Mouse (Mus musculus): ENCODE measurements around the gene Smurf1. TPM values are rescaled to one million over a fixed set of nuclear protein-coding genes. Genes with fewer than 3 reads are reported as not detected.
A peak's percentile ranks its signal among the peaks of the same experiment; 100 is the strongest.

Gene Smurf1
- polyA plus RNA-seq, 1 experiment from 2014 or later: 2.1 TPM

- no peak overlapping the region for H3K27ac ChIP-seq
- no peaks in the 10 kb centered on the region for H3K9me3 ChIP-seq (replicated peaks)
- no peak overlapping the region for H3K4me2 ChIP-seq
- H3K4me3 ChIP-seq (replicated peaks): no peak overlapping the region
- no peaks in the 10 kb centered on the region for H3K4me1 ChIP-seq (replicated peaks)
- DNase-seq: no peak
- 67% methylated on average over 13 of the region's 13 CpGs for WGBS (ENCODE audit: insufficient replicate concordance)
- H3K27me3 ChIP-seq: no peaks in the 10 kb centered on the region
- peaks cover 32% of the 10 kb centered on the region for H3K36me3 ChIP-seq
- no peak for ATAC-seq (ENCODE audit: low read depth)
- no peak overlapping the region for H3K9ac ChIP-seq
Observed at GRCm38 (mm10) chr5:144884629-144885217, 80.9 kb downstream of the Smurf1 start.

- ATAC-seq (ENCODE audit: low read depth): no peak
- Histone ChIP-seq H3K9me3 (replicated peaks) (no peaks in the 10 kb centered on the region), H3K27me3 (no peaks in the 10 kb centered on the region), H3K4me1 (replicated peaks) (no peaks in the 10 kb centered on the region), H3K36me3 (peaks cover 13% of the 10 kb centered on the region), H3K4me3 (replicated peaks) (no peak overlapping the region), H3K4me2 (no peak overlapping the region), H3K9ac (no peak overlapping the region), H3K27ac (no peak overlapping the region)
- DNase-seq: no peak
- 60% methylated on average over 14 of the region's 14 CpGs for WGBS (ENCODE audit: insufficient replicate concordance)
Observed at GRCm38 (mm10) chr5:144881670-144882399, 83.8 kb downstream of the Smurf1 start.

- Histone ChIP-seq H3K9me3 (replicated peaks) (no peaks in the 10 kb centered on the region), H3K4me1 (replicated peaks) (peaks cover 10% of the 10 kb centered on the region), H3K27me3 (no peaks in the 10 kb centered on the region), H3K27ac (no peak overlapping the region), H3K9ac (no peak overlapping the region), H3K4me2 (no peak overlapping the region), H3K4me3 (replicated peaks) (no peak overlapping the region), H3K36me3 (0 out of 2 replicates have a peak, but pooled peaks cover 2% of the 10 kb centered on the region)
- DNase-seq (no peak), ATAC-seq (ENCODE audit: low read depth) (no peak)
- WGBS (ENCODE audit: insufficient replicate concordance): 88% methylated on average over 15 of the region's 15 CpGs
Observed at GRCm38 (mm10) chr5:144877021-144877420, 88.6 kb downstream of the Smurf1 start.

- ATAC-seq (ENCODE audit: low read depth) (peak; percentile 78), DNase-seq (peak; percentile 48)
Observed at GRCm38 (mm10) chr5:144875892-144876291, 89.8 kb downstream of the Smurf1 start.

GRCm38 (mm10) chr5:144875227-144875626 lies 90.4 kb downstream of the Smurf1 start:
- DNase-seq (no peak), ATAC-seq (ENCODE audit: low read depth) (no peak)
- no peaks in the 10 kb centered on the region for H3K27me3 ChIP-seq
- 0 out of 2 replicates have a peak, but pooled peaks cover 2% of the 10 kb centered on the region for H3K36me3 ChIP-seq
- no peak overlapping the region for H3K4me3 ChIP-seq (replicated peaks)
- H3K4me2 ChIP-seq: no peak overlapping the region
- WGBS (ENCODE audit: insufficient replicate concordance): 78% methylated on average over 6 of the region's 6 CpGs
- no peaks in the 10 kb centered on the region for H3K9me3 ChIP-seq (replicated peaks)
- peaks cover 10% of the 10 kb centered on the region for H3K4me1 ChIP-seq (replicated peaks)
- H3K9ac ChIP-seq: no peak overlapping the region
- no peak overlapping the region for H3K27ac ChIP-seq

More at GRCm38 (mm10) chr5:144875892-144876291, 89.8 kb downstream of the Smurf1 start:
- H3K27me3 ChIP-seq: no peaks in the 10 kb centered on the region
- H3K9ac ChIP-seq: no peak overlapping the region
- 3% methylated on average over 13 of the region's 13 CpGs for WGBS (ENCODE audit: insufficient replicate concordance)
- no peak overlapping the region for H3K27ac ChIP-seq
- no peaks in the 10 kb centered on the region for H3K9me3 ChIP-seq (replicated peaks)
- no peak overlapping the region for H3K4me3 ChIP-seq (replicated peaks)
- H3K4me1 ChIP-seq (replicated peaks): peaks cover 10% of the 10 kb centered on the region
- no peak overlapping the region for H3K4me2 ChIP-seq
- H3K36me3 ChIP-seq: 0 out of 2 replicates have a peak, but pooled peaks cover 2% of the 10 kb centered on the region

GRCm38 (mm10) chr5:144872867-144873266 lies 92.8 kb downstream of the Smurf1 start:
- 57% methylated on average over 3 of the region's 3 CpGs for WGBS (ENCODE audit: insufficient replicate concordance)
- no peak overlapping the region for H3K27ac ChIP-seq
- no peak overlapping the region for H3K4me3 ChIP-seq (replicated peaks)
- no peak overlapping the region for H3K9ac ChIP-seq
- no peaks in the 10 kb centered on the region for H3K36me3 ChIP-seq
- H3K27me3 ChIP-seq: no peaks in the 10 kb centered on the region
- no peaks in the 10 kb centered on the region for H3K9me3 ChIP-seq (replicated peaks)
- peaks cover 14% of the 10 kb centered on the region for H3K4me1 ChIP-seq (replicated peaks)
- ATAC-seq (ENCODE audit: low read depth) (no peak), DNase-seq (no peak)
- H3K4me2 ChIP-seq: no peak overlapping the region

- no peak for ATAC-seq (ENCODE audit: low read depth)
- H3K4me1 ChIP-seq (replicated peaks): peaks cover 14% of the 10 kb centered on the region
- no peaks in the 10 kb centered on the region for H3K36me3 ChIP-seq
- H3K4me2 ChIP-seq: no peak overlapping the region
- no peaks in the 10 kb centered on the region for H3K9me3 ChIP-seq (replicated peaks)
- no peak overlapping the region for H3K4me3 ChIP-seq (replicated peaks)
- H3K27ac ChIP-seq: no peak overlapping the region
- H3K27me3 ChIP-seq: no peaks in the 10 kb centered on the region
- no peak for DNase-seq
- H3K9ac ChIP-seq: no peak overlapping the region
- WGBS (ENCODE audit: insufficient replicate concordance): 69% methylated on average over 5 of the region's 5 CpGs
Observed at GRCm38 (mm10) chr5:144872326-144872725, 93.3 kb downstream of the Smurf1 start.

GRCm38 (mm10) chr5:144871775-144872174 lies 93.9 kb downstream of the Smurf1 start:
- Histone ChIP-seq H3K9me3 (replicated peaks) (no peaks in the 10 kb centered on the region), H3K4me2 (no peak overlapping the region), H3K4me3 (replicated peaks) (no peak overlapping the region), H3K9ac (no peak overlapping the region), H3K27me3 (no peaks in the 10 kb centered on the region), H3K4me1 (replicated peaks) (peaks cover 14% of the 10 kb centered on the region), H3K36me3 (no peaks in the 10 kb centered on the region), H3K27ac (no peak overlapping the region)
- 94% methylated on average over 1 of the region's 1 CpGs for WGBS (ENCODE audit: insufficient replicate concordance)
- ATAC-seq (ENCODE audit: low read depth) (no peak), DNase-seq (no peak)

- WGBS (ENCODE audit: insufficient replicate concordance): 28% methylated on average over 7 of the region's 7 CpGs
- Histone ChIP-seq H3K36me3 (no peaks in the 10 kb centered on the region), H3K9ac (no peak overlapping the region), H3K4me1 (replicated peaks) (peaks cover 12% of the 10 kb centered on the region), H3K27ac (no peak overlapping the region), H3K27me3 (no peaks in the 10 kb centered on the region), H3K9me3 (replicated peaks) (no peaks in the 10 kb centered on the region), H3K4me3 (replicated peaks) (no peak overlapping the region), H3K4me2 (no peak overlapping the region)
- DNase-seq (no peak), ATAC-seq (ENCODE audit: low read depth) (no peak)
Observed at GRCm38 (mm10) chr5:144870782-144871181, 94.9 kb downstream of the Smurf1 start.

- no peak overlapping the region for H3K9ac ChIP-seq
- peaks cover 9% of the 10 kb centered on the region; the same call in 1 of the 2 replicates for H3K4me1 ChIP-seq (replicated peaks)
- H3K9me3 ChIP-seq (replicated peaks): no peaks in the 10 kb centered on the region
- no peak overlapping the region for H3K4me3 ChIP-seq (replicated peaks)
- H3K4me2 ChIP-seq: no peak overlapping the region
- ATAC-seq (ENCODE audit: low read depth) (no peak), DNase-seq (no peak)
- no peaks in the 10 kb centered on the region for H3K36me3 ChIP-seq
- H3K27me3 ChIP-seq: no peaks in the 10 kb centered on the region
- no peak overlapping the region for H3K27ac ChIP-seq
- 67% methylated on average over 7 of the region's 7 CpGs for WGBS (ENCODE audit: insufficient replicate concordance)
Observed at GRCm38 (mm10) chr5:144869466-144869865, 96.2 kb downstream of the Smurf1 start.

GRCm38 (mm10) chr5:144866923-144867322 lies 98.7 kb downstream of the Smurf1 start:
- H3K4me2 ChIP-seq: no peak overlapping the region
- no peaks in the 10 kb centered on the region for H3K27me3 ChIP-seq
- no peaks in the 10 kb centered on the region for H3K9me3 ChIP-seq (replicated peaks)
- DNase-seq (no peak), ATAC-seq (ENCODE audit: low read depth) (no peak)
- no peak overlapping the region for H3K9ac ChIP-seq
- H3K36me3 ChIP-seq: no peaks in the 10 kb centered on the region
- WGBS (ENCODE audit: insufficient replicate concordance): 78% methylated on average over 8 of the region's 8 CpGs
- no peak overlapping the region for H3K4me3 ChIP-seq (replicated peaks)
- no peak overlapping the region for H3K27ac ChIP-seq
- peaks cover 4% of the 10 kb centered on the region; the same call in 1 of the 2 replicates for H3K4me1 ChIP-seq (replicated peaks)

- no peaks in the 10 kb centered on the region for H3K4me1 ChIP-seq (replicated peaks)
- H3K4me3 ChIP-seq (replicated peaks): no peak overlapping the region
- peaks cover 52% of the 10 kb centered on the region for H3K36me3 ChIP-seq
- H3K4me2 ChIP-seq: no peak overlapping the region
- no peak overlapping the region for H3K27ac ChIP-seq
- H3K9ac ChIP-seq: no peak overlapping the region
- no peak for ATAC-seq (ENCODE audit: low read depth)
- WGBS (ENCODE audit: insufficient replicate concordance): 90% methylated on average over 8 of the region's 8 CpGs
- H3K9me3 ChIP-seq (replicated peaks): peaks cover 13% of the 10 kb centered on the region
- H3K27me3 ChIP-seq: no peaks in the 10 kb centered on the region
- DNase-seq: no peak
Observed at GRCm38 (mm10) chr5:144860913-144861312, 104.7 kb downstream of the Smurf1 start.
